Comparison of ENCODE assay signal across 23 mouse cellular contexts in genomic region chr1:160250782-160251181, GRCm38 (mm10). TPM values are rescaled to one million over a fixed set of nuclear protein-coding genes. Genes with fewer than 3 reads are reported as not detected.
DNase-seq lines count a peak whose midpoint lies in the region; ATAC-seq and TF ChIP-seq lines count a peak whose summit lies in the region.
"Had no signal": no experiment of that assay in that cellular context is flagged by ENCODE, and none has a peak within 500 bp of the region (broad histone marks: within the 10 kb centered on the region; RNA-seq: fewer than 3 reads in every experiment).

No protein-coding gene starts in this region.

- no peaks in the 10 kb centered on the region for H3K9me3 ChIP-seq in CH12.LX (replicated peaks; ENCODE audit: low read length)
- no peaks in the 10 kb centered on the region for H3K9me3 ChIP-seq in embryonic facial prominence, embryonic 13.5 days
- H3K9me3 ChIP-seq: forebrain, embryonic 15.5 days; G1E; liver, embryonic 13.5 days; lung, embryonic 15.5 days; neural tube, embryonic 13.5 days had no signal

- TF ChIP-seq CTCF in left cerebral cortex, adult 2 months (IDR thresholded peaks at IDR 0.05) = no peak
- no peak for TF ChIP-seq CTCF in CH12.LX (conservative IDR thresholded peaks at IDR 0.05 in 1 of 2, IDR thresholded peaks at IDR 0.05 in 1 of 2; ENCODE audit: low read depth in 2 of 2, low read length in 2 of 2)

- H3K4me3 ChIP-seq in left cerebral cortex, adult 2 months = no peak overlapping the region
- H3K4me3 ChIP-seq in CH12.LX (replicated peaks in 1 of 3; ENCODE audit: low read depth in 2 of 3, low read length in 2 of 3, poor library complexity in 1 of 3) = peak overlapping the region; percentile 29 to 62 (median 52)
- H3K4me3 ChIP-seq in embryonic facial prominence, embryonic 13.5 days = no peak overlapping the region
- H3K4me3 ChIP-seq: forebrain, embryonic 15.5 days; liver, embryonic 13.5 days; lung, embryonic 15.5 days; myocyte; neural tube, embryonic 13.5 days had no signal

- peak overlapping the region; percentile 72 for H3K9ac ChIP-seq in CH12.LX (ENCODE audit: insufficient read depth, low read depth)
- no peak overlapping the region for H3K9ac ChIP-seq in embryonic facial prominence, embryonic 13.5 days
- H3K9ac ChIP-seq: forebrain, embryonic 15.5 days; liver, embryonic 13.5 days; lung, embryonic 15.5 days; neural tube, embryonic 13.5 days had no signal

- peaks cover 10 to 18% of the 10 kb centered on the region in 2 experiments for H3K36me3 ChIP-seq in CH12.LX (replicated peaks in 1 of 2; ENCODE audit: control insufficient read depth in 1 of 2, insufficient read depth in 1 of 2, low read length in 1 of 2)
- 0 out of 2 replicates have a peak, but pooled peaks cover under 1% of the 10 kb centered on the region for H3K36me3 ChIP-seq in embryonic facial prominence, embryonic 13.5 days
- H3K36me3 ChIP-seq: lung, embryonic 15.5 days had no signal

- TF ChIP-seq POLR2A in CH12.LX (IDR thresholded peaks at IDR 0.05; ENCODE audit: low read depth, low read length) = no peak

- peaks cover 28% of the 10 kb centered on the region for H3K79me2 ChIP-seq in CH12.LX (replicated peaks; ENCODE audit: control insufficient read depth, extremely low read depth, insufficient read depth, poor library complexity, severe bottlenecking)

- dilution Hi-C loops in CH12.LX (cut with MboI; ENCODE audit: extremely low pct_ligation_motif_present, extremely low pct_unique_long_range_greater_than_20kb, low sequenced_read_pairs) = no loop called here

- no peak for TF ChIP-seq EP300 in CH12.LX (IDR thresholded peaks at IDR 0.05; ENCODE audit: low read length)

- in situ Hi-C loops in CH12.LX (cut with MboI; ENCODE audit: low pct_ligation_motif_present, low pct_unique_long_range_greater_than_20kb, low sequenced_read_pairs) = no loop called here

- no peak for TF ChIP-seq RAD21 in CH12.LX (IDR thresholded peaks at IDR 0.05; ENCODE audit: low read depth, low read length)

- H3K27ac ChIP-seq in left cerebral cortex, adult 2 months = peak overlapping the region; percentile 19; the same call in 1 of the 2 replicates
- H3K27ac ChIP-seq in CH12.LX (ENCODE audit: insufficient read depth, low read depth) = peak overlapping the region; percentile 51
- H3K27ac ChIP-seq in embryonic facial prominence, embryonic 13.5 days = 0 out of 2 replicates have a peak overlapping the region, but pooled peaks have one; percentile 16
- H3K27ac ChIP-seq: forebrain, embryonic 15.5 days; hindbrain, postnatal 0 days; liver, embryonic 13.5 days; neural tube, embryonic 13.5 days had no signal

- H3K4me2 ChIP-seq in CH12.LX (ENCODE audit: insufficient read depth, low read depth, poor library complexity, severe bottlenecking) = peak overlapping the region; percentile 70
- H3K4me2 ChIP-seq in embryonic facial prominence, embryonic 13.5 days = no peak overlapping the region
- H3K4me2 ChIP-seq: forebrain, embryonic 15.5 days; liver, embryonic 13.5 days; neural tube, embryonic 13.5 days had no signal

- ATAC-seq in embryonic facial prominence, embryonic 13.5 days (ENCODE audit: insufficient number of reproducible peaks, insufficient read depth, low FRiP score, low TSS enrichment, low read depth) = no peak
- ATAC-seq: forebrain, embryonic 15.5 days; hindbrain, postnatal 0 days; intestine, embryonic 16.5 days; midbrain, embryonic 16.5 days; Patski had no signal

- H3K27me3 ChIP-seq in CH12.LX (replicated peaks) = no peaks in the 10 kb centered on the region
- H3K27me3 ChIP-seq in embryonic facial prominence, embryonic 13.5 days = no peaks in the 10 kb centered on the region
- H3K27me3 ChIP-seq: forebrain, embryonic 15.5 days; liver, embryonic 13.5 days; lung, embryonic 15.5 days; neural tube, embryonic 13.5 days; Patski had no signal

- WGBS in embryonic facial prominence, embryonic 13.5 days = 32% methylated on average over 4 of the region's 4 CpGs

- intact Hi-C loops in left cerebral cortex, adult 2 months (cut with DNase I) = no loop called here
- intact Hi-C loops in left cerebral cortex, postnatal 4 days (cut with DNase I) = no loop called here

- peaks cover 0 to 57% of the 10 kb centered on the region in 2 experiments; a peak in 2 of 4 replicates for H3K4me1 ChIP-seq in CH12.LX (ENCODE audit: control insufficient read depth in 1 of 2, insufficient read depth in 2 of 2)
- peaks cover 17% of the 10 kb centered on the region for H3K4me1 ChIP-seq in embryonic facial prominence, embryonic 13.5 days
- H3K4me1 ChIP-seq: liver, embryonic 13.5 days; lung, embryonic 15.5 days; neural tube, embryonic 13.5 days had no signal

- peak; percentile 84 for DNase-seq in heart, adult 11 months
- DNase-seq in heart, adult 8-10 months (ENCODE audit: low spot score) = no peak
- no peak for DNase-seq in left cerebral cortex, adult 2 months (ENCODE audit: extremely low spot score in 1 of 2, low spot score in 2 of 2)
- DNase-seq in left cerebral cortex, postnatal 4 days = no peak
- DNase-seq in CH12.LX (ENCODE audit: extremely low read depth) = no peak
- no peak for DNase-seq in adrenal gland, postnatal 10 days
- DNase-seq: adrenal gland, adult 2 months; cerebellum, adult 2 months; cerebellum, postnatal 25 days; kidney, postnatal 25 days; liver, embryonic 13.5 days; retina, postnatal 1 day; thymus, postnatal 25 days had no signal

TF ChIP-seq in CH12.LX, 34 proteins besides CTCF, POLR2A, EP300 and RAD21:
- TF ChIP-seq MXI1 (IDR thresholded peaks at IDR 0.05; ENCODE audit: low read depth, low read length) (no peak), IRF4 (IDR thresholded peaks at IDR 0.05; ENCODE audit: low read depth, low read length) (peak; percentile 22; the same call in 1 of the 2 replicates)
TF ChIP-seq in CH12.LX: peak in this region for 1.

RNA-seq across cellular contexts. Expression of gene Cacybp, which starts 38.1 kb away (rescaled TPM):
- 10 to 100 TPM; 58.8 to 76.3 (median 71.7) TPM for total RNA-seq in heart, adult 8-10 months (2022)
- 10 to 100 TPM; 85.3 to 87.5 TPM for total RNA-seq in left cerebral cortex, adult 2 months (2021)
- total RNA-seq in left cerebral cortex, postnatal 4 days (2021) = 100 to 1,000 TPM; 122 to 128 TPM
- total RNA-seq in CH12.LX (2012; rRNA removed) (130 and 174 TPM in 2 replicates), CH12.LX (2014; rRNA removed) (390 and 459 TPM in 2 replicates)
- polyA plus RNA-seq in CH12.LX (2012; ENCODE audit: insufficient read length, low read depth) = 357 and 459 TPM in 2 replicates
- polyA plus RNA-seq in embryonic facial prominence, embryonic 13.5 days (2015; fragmentation: Nextera tagmentation; extraction: Ambion mirVana) = 223 and 260 TPM in 2 replicates
- total RNA-seq in adrenal gland, postnatal 10 days (2021) = 10 to 100 TPM; 68.3 to 74.0 TPM

RNA-seq across cellular contexts. Expression of gene Mrps14, which starts 55.8 kb away (rescaled TPM):
- 100 to 1,000 TPM; 101 to 106 (median 101) TPM for total RNA-seq in heart, adult 8-10 months (2022)
- total RNA-seq in left cerebral cortex, adult 2 months (2021) = 10 to 100 TPM; 62.4 to 78.7 TPM
- 10 to 100 TPM; 41.1 to 48.1 TPM for total RNA-seq in left cerebral cortex, postnatal 4 days (2021)
- total RNA-seq in CH12.LX (2012; rRNA removed) = 103 and 107 TPM in 2 replicates
- 142 and 147 TPM in 2 replicates for total RNA-seq in CH12.LX (2014; rRNA removed)
- polyA plus RNA-seq in CH12.LX (2012; ENCODE audit: insufficient read length, low read depth) = 103 and 106 TPM in 2 replicates
- polyA plus RNA-seq in embryonic facial prominence, embryonic 13.5 days (2015; fragmentation: Nextera tagmentation; extraction: Ambion mirVana) = 252 and 254 TPM in 2 replicates
- total RNA-seq in adrenal gland, postnatal 10 days (2021) = 100 to 1,000 TPM; 114 to 116 TPM

Comparison
In these comparisons a context has a peak if more than half of its experiments do, and no peak if none do; other contexts are left out.
1. H3K4me3 ChIP-seq: peak in CH12.LX (3 of 3); none in left cerebral cortex, adult 2 months (single experiment) and embryonic facial prominence, embryonic 13.5 days (single experiment).
2. Peak in every context shown above with its lines, with median percentiles within 50 percentile points of each other: H3K27ac ChIP-seq.